Mouse (Mus musculus): ENCODE results near the gene Nfia. TPM values are rescaled to one million over a fixed set of nuclear protein-coding genes. Genes with fewer than 3 reads are reported as not detected.

Gene Nfia
- 100 to 1,000 TPM; 104 to 117 TPM for total RNA-seq (2021)

- no peak for DNase-seq (ENCODE audit: extremely low spot score in 1 of 2, low spot score in 1 of 2)
These were observed at the start of gene Nfia for GRCm38 (mm10) chr4:97772641-97773040. Gene Nfia, plus strand, starts transcription at chr4:97772734.

- no peak for DNase-seq (ENCODE audit: extremely low spot score in 1 of 2, low spot score in 1 of 2)
These were observed 49.2 kb upstream of the Nfia start for GRCm38 (mm10) chr4:97723374-97723773.

- no peak for DNase-seq (ENCODE audit: extremely low spot score in 1 of 2, low spot score in 1 of 2)
These were observed 44.0 kb upstream of the Nfia start for GRCm38 (mm10) chr4:97728520-97728919.

GRCm38 (mm10) chr4:97729999-97730398 is 42.5 kb upstream of the Nfia start:
- no peak for DNase-seq (ENCODE audit: extremely low spot score in 1 of 2, low spot score in 1 of 2)

- no peak for DNase-seq (ENCODE audit: extremely low spot score in 1 of 2, low spot score in 1 of 2)
These were observed 42.1 kb upstream of the Nfia start for GRCm38 (mm10) chr4:97730416-97730815.

GRCm38 (mm10) chr4:97733392-97733791 is 39.1 kb upstream of the Nfia start:
- DNase-seq (ENCODE audit: extremely low spot score in 1 of 2, low spot score in 1 of 2): no peak

- DNase-seq (ENCODE audit: extremely low spot score in 1 of 2, low spot score in 1 of 2): no peak
These were observed 28.6 kb upstream of the Nfia start for GRCm38 (mm10) chr4:97743932-97744331.

GRCm38 (mm10) chr4:97745296-97746105 is 27.0 kb upstream of the Nfia start:
- DNase-seq (ENCODE audit: extremely low spot score in 1 of 2, low spot score in 1 of 2): peak; percentile 70 to 78

GRCm38 (mm10) chr4:97746106-97746900 is 26.2 kb upstream of the Nfia start:
- no peak for DNase-seq (ENCODE audit: extremely low spot score in 1 of 2, low spot score in 1 of 2)

- DNase-seq (ENCODE audit: extremely low spot score in 1 of 2, low spot score in 1 of 2): no peak
These were observed 22.1 kb upstream of the Nfia start for GRCm38 (mm10) chr4:97750401-97750800.

- DNase-seq (ENCODE audit: extremely low spot score in 1 of 2, low spot score in 1 of 2): peak; percentile 73 to 95
These were observed 21.5 kb upstream of the Nfia start for GRCm38 (mm10) chr4:97751030-97751482.

- DNase-seq (ENCODE audit: extremely low spot score in 1 of 2, low spot score in 1 of 2): peak; percentile 26 to 45
These were observed 20.9 kb upstream of the Nfia start for GRCm38 (mm10) chr4:97751483-97752251.

- DNase-seq (ENCODE audit: extremely low spot score in 1 of 2, low spot score in 1 of 2): no peak
These were observed 20.1 kb upstream of the Nfia start for GRCm38 (mm10) chr4:97752276-97753010.

- no peak for DNase-seq (ENCODE audit: extremely low spot score in 1 of 2, low spot score in 1 of 2)
These were observed 19.0 kb upstream of the Nfia start for GRCm38 (mm10) chr4:97753521-97753920.

- no peak for DNase-seq (ENCODE audit: extremely low spot score in 1 of 2, low spot score in 1 of 2)
These were observed 18.3 kb upstream of the Nfia start for GRCm38 (mm10) chr4:97754241-97754640.

GRCm38 (mm10) chr4:97757207-97757977 is 15.1 kb upstream of the Nfia start:
- DNase-seq (ENCODE audit: extremely low spot score in 1 of 2, low spot score in 1 of 2): peak in 1 of 2 experiments; percentile 69

- DNase-seq (ENCODE audit: extremely low spot score in 1 of 2, low spot score in 1 of 2): peak in 1 of 2 experiments; percentile 32
These were observed 14.5 kb upstream of the Nfia start for GRCm38 (mm10) chr4:97757978-97758461.

- DNase-seq (ENCODE audit: extremely low spot score in 1 of 2, low spot score in 1 of 2): no peak
These were observed 13.9 kb upstream of the Nfia start for GRCm38 (mm10) chr4:97758661-97759060.

- no peak for DNase-seq (ENCODE audit: extremely low spot score in 1 of 2, low spot score in 1 of 2)
These were observed 7.9 kb upstream of the Nfia start for GRCm38 (mm10) chr4:97764616-97765015.

All from layer of hippocampus, postnatal 25 days (tissue).